Mouse (Mus musculus) forebrain, embryonic 14.5 days (tissue): Measurements from ENCODE around the gene Sorl1. TPM values are rescaled to one million over a fixed set of nuclear protein-coding genes. Genes with fewer than 3 reads are reported as not detected.
A peak's percentile ranks its signal among the peaks of the same experiment; 100 is the strongest.

Source experiments
- ATAC-seq: fragments of 200-750 bp; cut with Nextera tagmentation; 2 replicates; pipeline ENCODE4 v1.8.0; 2017; ENCODE audit warnings: mild to moderate bottlenecking, moderate library complexity
- DNase-seq: peaks from one replicate; pipeline ENCODE4 v3.0.0-alpha.2; 2015; ENCODE audit warnings: low spot score
- H3K27ac ChIP-seq: fragments of 300-500 bp; sonication (generic); 2 replicates; pipeline ENCODE4 v1.5.1; 2014; ENCODE audit warnings: low read depth, mild to moderate bottlenecking, control low read depth, low read length, moderate library complexity
- H3K27me3 ChIP-seq: fragments of 300-500 bp; sonication (generic); replicated peaks from 2 replicates; pipeline ENCODE4 v1.6.1; 2014; ENCODE audit warnings: low read length, control low read depth, mixed read lengths; ENCODE audit not compliant: control insufficient read depth, insufficient read depth
- H3K36me3 ChIP-seq: fragments of 300-500 bp; sonication (generic); 2 replicates; pipeline ENCODE4 v1.6.1; 2014; ENCODE audit warnings: low read length, control low read depth; ENCODE audit not compliant: control insufficient read depth, insufficient read depth
- H3K4me1 ChIP-seq: fragments of 300-500 bp; sonication (generic); 2 replicates; pipeline ENCODE4 v1.6.1; 2014; ENCODE audit warnings: antibody characterized with exemption, low read length, control low read depth; ENCODE audit not compliant: control insufficient read depth, insufficient read depth
- H3K4me2 ChIP-seq: fragments of 300-500 bp; sonication (generic); 2 replicates; pipeline ENCODE4 v1.6.1; 2014; ENCODE audit warnings: mild to moderate bottlenecking, control low read depth, low read length
- H3K4me3 ChIP-seq: fragments of 300-500 bp; sonication (generic); 2 replicates; pipeline ENCODE4 v1.5.1; 2014; ENCODE audit warnings: low read depth, low read length, control low read depth
- H3K9ac ChIP-seq: fragments of 300-500 bp; sonication (generic); 2 replicates; pipeline ENCODE4 v1.6.1; 2014; ENCODE audit warnings: mild to moderate bottlenecking, low read length, control low read depth, moderate library complexity
- H3K9me3 ChIP-seq: fragments of 300-500 bp; sonication (generic); replicated peaks from 2 replicates; pipeline ENCODE4 v1.6.1; 2016; ENCODE audit warnings: low read length, control low read depth, mixed read lengths; ENCODE audit not compliant: control insufficient read depth
- WGBS: fragments of 180-500 bp; shearing (Covaris S2); extraction: QIAGEN DNeasy Blood & Tissue Kit; methylation state at CpG from one replicate; pipeline ENCODE4 v1.1.7; 2014; 5-methylcytosine and 5-hydroxymethylcytosine counted together
- polyA plus RNA-seq: library from polyadenylated mRNA; unstranded; fragments of >200 nt; fragmentation: Nextera tagmentation; extraction: Ambion mirVana; gene quantifications from 2 replicates; pipeline ENCODE4 v1.2.1, GENCODE M21; 2014

Gene Sorl1
- polyA plus RNA-seq, 1 experiment from 2014 or later = 10.8 TPM

DNA sequence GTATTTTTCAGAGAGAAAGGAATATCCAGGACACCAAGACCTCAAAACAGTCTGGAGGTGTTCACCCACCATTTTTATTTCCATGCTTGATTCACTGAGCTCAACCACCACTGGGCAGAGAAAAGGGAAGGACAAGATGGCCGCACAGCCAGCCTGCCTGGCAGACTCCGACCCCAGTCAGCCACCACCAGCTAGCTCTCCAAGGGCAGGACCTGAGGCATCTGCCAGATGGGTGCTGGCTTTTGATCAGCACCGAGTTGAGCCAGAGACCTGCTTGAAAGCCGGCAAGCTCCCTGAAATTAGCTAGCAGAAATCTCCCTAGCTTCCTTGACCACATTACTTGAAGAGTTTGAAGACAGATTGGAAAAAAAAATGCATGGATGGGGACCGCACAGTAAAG, 174.6 kb downstream of the Sorl1 start:
- no peak overlapping the region for H3K4me2 ChIP-seq
- peaks cover 37% of the 10 kb centered on the region for H3K4me1 ChIP-seq
- 76% methylated on average over 5 of the region's 5 CpGs for WGBS
- H3K27me3 ChIP-seq = no peaks in the 10 kb centered on the region
- H3K9ac ChIP-seq = peak overlapping the region; percentile 67
- peak overlapping the region; percentile 97 for H3K27ac ChIP-seq
- H3K4me3 ChIP-seq = no peak overlapping the region
- DNase-seq (no peak), ATAC-seq (no peak)
- no peaks in the 10 kb centered on the region for H3K36me3 ChIP-seq
- no peaks in the 10 kb centered on the region for H3K9me3 ChIP-seq

DNA sequence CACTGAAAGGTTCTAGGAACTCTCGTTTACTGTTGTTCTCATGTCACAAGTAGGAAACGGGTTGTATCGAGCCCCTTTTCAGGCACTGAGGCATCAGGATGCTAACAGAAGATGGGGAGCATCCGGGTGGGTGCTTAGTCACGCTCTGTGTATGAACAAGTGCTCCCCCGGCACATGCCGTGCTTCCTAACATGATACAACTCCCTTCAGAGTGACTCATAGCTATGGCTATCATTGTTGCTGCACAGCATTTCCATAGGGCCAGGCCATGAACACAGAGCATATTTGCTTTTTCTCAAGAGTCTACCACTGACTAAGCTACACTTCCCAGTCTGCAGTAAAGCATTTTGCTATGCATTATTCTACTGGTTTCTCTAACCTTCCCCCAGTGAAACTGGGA, 179.1 kb downstream of the Sorl1 start:
- Histone ChIP-seq H3K9me3 (no peaks in the 10 kb centered on the region), H3K27ac (no peak overlapping the region), H3K4me1 (peaks cover 22% of the 10 kb centered on the region), H3K36me3 (no peaks in the 10 kb centered on the region), H3K9ac (no peak overlapping the region), H3K4me3 (no peak overlapping the region), H3K27me3 (no peaks in the 10 kb centered on the region), H3K4me2 (no peak overlapping the region)
- WGBS = 94% methylated on average over 7 of the region's 7 CpGs
- ATAC-seq (no peak), DNase-seq (no peak)

- no peaks in the 10 kb centered on the region for H3K27me3 ChIP-seq
- ATAC-seq (peak; percentile 51; the same call in 1 of the 2 replicates), DNase-seq (no peak)
- no peak overlapping the region for H3K4me2 ChIP-seq
- 51% methylated on average over 4 of the region's 4 CpGs for WGBS
- H3K9me3 ChIP-seq = no peaks in the 10 kb centered on the region
- H3K4me1 ChIP-seq = peaks cover 30% of the 10 kb centered on the region
- no peak overlapping the region for H3K27ac ChIP-seq
- no peak overlapping the region for H3K4me3 ChIP-seq
- H3K9ac ChIP-seq = no peak overlapping the region
- H3K36me3 ChIP-seq = no peaks in the 10 kb centered on the region
Observed at GRCm38 (mm10) chr9:41942970-41943635, 181.0 kb downstream of the Sorl1 start.

DNA sequence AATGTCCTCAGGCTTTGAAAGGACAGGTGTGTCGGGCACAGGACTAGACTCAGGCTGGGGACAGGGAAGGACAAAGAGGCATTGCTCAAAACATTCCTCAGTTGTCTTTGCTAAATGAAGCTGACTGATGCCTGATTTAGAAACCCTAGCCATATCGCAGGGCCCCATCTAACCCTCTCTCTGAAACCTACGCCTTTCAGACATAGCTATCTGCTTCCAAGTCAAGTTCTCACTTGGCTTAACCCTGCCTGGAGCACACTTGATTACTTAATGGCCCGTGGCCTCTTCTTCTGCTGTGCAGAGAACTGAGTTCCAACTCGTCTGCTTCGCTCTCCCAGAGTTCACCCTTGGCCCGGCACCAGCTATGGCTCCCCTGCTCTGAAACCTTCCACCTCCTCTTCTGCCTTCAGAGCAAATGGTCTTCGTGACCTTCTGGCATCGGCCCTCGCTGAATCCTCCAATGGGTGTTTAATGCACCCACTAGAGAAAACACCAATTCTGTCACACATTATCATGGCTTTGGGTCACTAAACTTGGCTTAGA, 183.7 kb downstream of the Sorl1 start:
- no peak for ATAC-seq
- H3K4me2 ChIP-seq = no peak overlapping the region
- no peak overlapping the region; the same call in 1 of the 2 replicates for H3K27ac ChIP-seq
- H3K36me3 ChIP-seq = no peaks in the 10 kb centered on the region
- peaks cover 48% of the 10 kb centered on the region for H3K4me1 ChIP-seq
- H3K4me3 ChIP-seq = no peak overlapping the region
- 79% methylated on average over 10 of the region's 10 CpGs for WGBS
- H3K9ac ChIP-seq = no peak overlapping the region
- DNase-seq = no peak
- H3K9me3 ChIP-seq = no peaks in the 10 kb centered on the region
- H3K27me3 ChIP-seq = no peaks in the 10 kb centered on the region

DNA sequence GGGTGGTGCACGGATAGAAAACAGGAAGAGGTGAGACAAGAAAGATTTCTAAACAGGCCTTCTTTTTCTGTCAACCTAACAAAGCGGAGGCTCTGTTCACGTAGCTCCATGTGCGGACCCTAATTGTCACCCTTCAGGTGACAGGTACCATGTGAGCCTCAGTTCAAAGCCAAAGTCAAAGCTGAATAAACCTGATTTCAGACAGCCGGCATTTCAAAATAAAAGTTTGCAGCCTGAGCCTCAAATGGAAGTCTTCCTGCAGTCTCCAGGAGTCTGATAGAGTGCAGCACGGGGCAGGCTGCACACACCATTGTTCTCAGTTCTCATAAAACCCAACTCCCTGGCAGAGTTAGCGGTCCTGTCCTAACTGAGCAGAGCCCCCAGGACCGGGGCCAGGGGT, 185.6 kb downstream of the Sorl1 start:
- Histone ChIP-seq H3K27me3 (no peaks in the 10 kb centered on the region), H3K4me1 (peaks cover 59% of the 10 kb centered on the region), H3K9me3 (no peaks in the 10 kb centered on the region), H3K4me2 (no peak overlapping the region), H3K4me3 (no peak overlapping the region), H3K27ac (peak overlapping the region; percentile 89), H3K9ac (peak overlapping the region; percentile 42; the same call in 1 of the 2 replicates), H3K36me3 (no peaks in the 10 kb centered on the region)
- peak; percentile 63 for DNase-seq
- ATAC-seq = no peak
- WGBS = 24% methylated on average over 8 of the region's 8 CpGs

- no peaks in the 10 kb centered on the region for H3K36me3 ChIP-seq
- peak; percentile 78 for DNase-seq
- no peak overlapping the region for H3K4me3 ChIP-seq
- no peaks in the 10 kb centered on the region for H3K27me3 ChIP-seq
- H3K9ac ChIP-seq = peak overlapping the region; percentile 42; the same call in 1 of the 2 replicates
- H3K4me1 ChIP-seq = peaks cover 54% of the 10 kb centered on the region
- 10% methylated on average over 3 of the region's 3 CpGs for WGBS
- peak overlapping the region; percentile 89 for H3K27ac ChIP-seq
- H3K4me2 ChIP-seq = no peak overlapping the region
- H3K9me3 ChIP-seq = no peaks in the 10 kb centered on the region
- 0 out of 2 replicates have a peak, but pooled peaks have one; percentile 0 for ATAC-seq
Observed at GRCm38 (mm10) chr9:41937967-41938348, 186.1 kb downstream of the Sorl1 start.

GRCm38 (mm10) chr9:41937341-41937966, 186.6 kb downstream of the Sorl1 start:
- WGBS = 46% methylated on average over 8 of the region's 8 CpGs

GRCm38 (mm10) chr9:41936598-41936997, 187.5 kb downstream of the Sorl1 start:
- H3K27ac ChIP-seq = peak overlapping the region; percentile 95; the same call in 1 of the 2 replicates
- WGBS = 4% methylated on average over 1 of the region's 1 CpGs
- H3K9ac ChIP-seq = no peak overlapping the region
- H3K4me3 ChIP-seq = no peak overlapping the region
- ATAC-seq = peak; percentile 43; the same call in 1 of the 2 replicates
- no peaks in the 10 kb centered on the region for H3K36me3 ChIP-seq
- no peaks in the 10 kb centered on the region for H3K9me3 ChIP-seq
- DNase-seq = peak; percentile 92
- H3K4me1 ChIP-seq = peaks cover 48% of the 10 kb centered on the region
- no peak overlapping the region for H3K4me2 ChIP-seq
- no peaks in the 10 kb centered on the region for H3K27me3 ChIP-seq

More at GRCm38 (mm10) chr9:41937341-41937966, 186.6 kb downstream of the Sorl1 start:
- no peaks in the 10 kb centered on the region for H3K36me3 ChIP-seq
- no peaks in the 10 kb centered on the region for H3K9me3 ChIP-seq
- no peak overlapping the region for H3K9ac ChIP-seq
- H3K27ac ChIP-seq = peak overlapping the region; percentile 89
- ATAC-seq = 0 out of 2 replicates have a peak, but pooled peaks have one; percentile 10
- H3K4me1 ChIP-seq = peaks cover 49% of the 10 kb centered on the region
- no peak overlapping the region for H3K4me2 ChIP-seq
- H3K27me3 ChIP-seq = no peaks in the 10 kb centered on the region
- no peak overlapping the region for H3K4me3 ChIP-seq
- DNase-seq = peak; percentile 50

DNA sequence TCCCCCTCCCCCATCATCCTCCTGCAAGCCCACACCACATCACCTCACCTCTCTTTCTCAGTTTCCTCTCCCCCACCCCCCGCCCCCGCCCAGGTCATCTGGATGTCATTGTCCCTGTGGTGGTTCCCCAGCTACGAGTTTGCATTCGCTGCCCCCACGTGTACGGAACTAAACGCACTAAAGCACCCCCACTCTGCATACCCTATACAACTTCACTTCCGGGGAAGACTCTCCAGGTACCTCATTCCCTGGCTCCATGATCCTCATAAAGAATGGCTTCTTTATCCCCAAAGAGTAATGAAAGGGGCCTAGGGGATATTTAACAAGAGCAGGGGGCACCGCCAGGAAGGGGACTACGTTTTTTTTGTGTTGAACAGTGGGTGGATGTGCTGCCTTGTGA, 188.1 kb downstream of the Sorl1 start:
- Histone ChIP-seq H3K9me3 (no peaks in the 10 kb centered on the region), H3K9ac (peak overlapping the region; percentile 63), H3K27me3 (no peaks in the 10 kb centered on the region), H3K27ac (peak overlapping the region; percentile 95), H3K4me3 (peak overlapping the region; percentile 21), H3K4me2 (peak overlapping the region; percentile 53), H3K36me3 (no peaks in the 10 kb centered on the region), H3K4me1 (peaks cover 48% of the 10 kb centered on the region)
- WGBS = under 1% methylated on average over 10 of the region's 10 CpGs
- DNase-seq = peak; percentile 63
- ATAC-seq = peak; percentile 41
